Mouse (Mus musculus) cerebellum, adult 2 months (tissue): ENCODE measurements around the gene Zfp142. TPM values are rescaled to one million over a fixed set of nuclear protein-coding genes. Genes with fewer than 3 reads are reported as not detected.

Experiments
- DNase-seq, 2 experiments: peaks; one replicate each; pipeline ENCODE4 v3.0.0; 2021
- H3K27ac ChIP-seq: fragments of 200-500 bp; 2 replicates; pipeline ENCODE4 v1.5.1; 2012; ENCODE audit warnings: low read length, control low read depth, inconsistent platforms; ENCODE audit not compliant: insufficient read depth
- H3K27me3 ChIP-seq: fragments of 200-500 bp; 2 replicates; pipeline ENCODE4 v1.6.1; 2012; ENCODE audit warnings: inconsistent platforms, mild to moderate bottlenecking, low read length, moderate library complexity; ENCODE audit not compliant: control insufficient read depth, insufficient read depth
- H3K4me1 ChIP-seq: fragments of 200-500 bp; 2 replicates; pipeline ENCODE4 v1.6.1; 2011; ENCODE audit warnings: low read length; ENCODE audit not compliant: control insufficient read depth, insufficient read depth
- H3K4me3 ChIP-seq: fragments of 200-500 bp; replicated peaks from 2 replicates; pipeline ENCODE3; 2011; ENCODE audit warnings: mild to moderate bottlenecking, low read depth, low read length, control low read depth; ENCODE audit not compliant: insufficient read depth
- CTCF ChIP-seq: fragments of 200-500 bp; IDR thresholded peaks from 2 replicates; pipeline ENCODE4 v1.5.1; 2011; ENCODE audit warnings: low read depth, mild to moderate bottlenecking, control low read depth, low read length, moderate library complexity, borderline replicate concordance; ENCODE audit not compliant: insufficient read depth
- POLR2A ChIP-seq: fragments of 200-500 bp; IDR thresholded peaks from 2 replicates; pipeline ENCODE4 v1.6.1; 2011; ENCODE audit warnings: low read length, control low read depth, borderline replicate concordance; ENCODE audit not compliant: insufficient read depth
- WGBS: fragments of 180-500 bp; shearing (Covaris S2); methylation state at CpG from one replicate; pipeline ENCODE4 v1.1.7; 2018; 5-methylcytosine and 5-hydroxymethylcytosine counted together
- polyA plus RNA-seq: library from polyadenylated mRNA; depleted of rRNA; stranded (reverse); fragments of >200 nt; gene quantifications from 2 replicates; pipeline ENCODE4 v1.2.3, GENCODE M21; 2012

Gene Zfp142
- polyA plus RNA-seq, 1 experiment, result 26.8 TPM

DNA sequence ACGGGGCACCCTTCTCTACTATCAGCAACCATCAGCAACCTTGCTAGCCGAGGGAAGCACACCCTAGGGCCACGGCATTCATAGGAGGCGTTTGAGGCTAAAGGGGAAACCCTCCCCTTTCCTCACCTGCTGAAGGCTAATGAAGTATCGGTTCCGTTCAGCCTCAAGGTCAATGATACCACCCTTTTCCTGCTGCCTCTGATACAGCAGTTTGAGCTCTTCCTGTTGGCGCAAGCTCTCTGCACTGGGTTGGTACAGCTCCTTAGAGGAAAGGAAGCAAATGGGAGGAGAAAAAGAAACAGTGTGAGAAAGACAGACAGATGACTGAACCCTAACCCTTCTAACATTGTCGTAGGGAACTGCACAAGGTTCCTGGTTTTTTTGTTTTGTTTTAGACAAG is 6.4 kb upstream of the Zfp142 start:
- Histone ChIP-seq H3K4me3 (no peak overlapping the region), H3K27ac (no peak overlapping the region), H3K27me3 (no peaks in the 10 kb centered on the region), H3K4me1 (no peaks in the 10 kb centered on the region)
- TF ChIP-seq POLR2A (no peak), CTCF (no peak)
- no peak for DNase-seq
- 89% methylated on average over 8 of the region's 8 CpGs for WGBS

DNA sequence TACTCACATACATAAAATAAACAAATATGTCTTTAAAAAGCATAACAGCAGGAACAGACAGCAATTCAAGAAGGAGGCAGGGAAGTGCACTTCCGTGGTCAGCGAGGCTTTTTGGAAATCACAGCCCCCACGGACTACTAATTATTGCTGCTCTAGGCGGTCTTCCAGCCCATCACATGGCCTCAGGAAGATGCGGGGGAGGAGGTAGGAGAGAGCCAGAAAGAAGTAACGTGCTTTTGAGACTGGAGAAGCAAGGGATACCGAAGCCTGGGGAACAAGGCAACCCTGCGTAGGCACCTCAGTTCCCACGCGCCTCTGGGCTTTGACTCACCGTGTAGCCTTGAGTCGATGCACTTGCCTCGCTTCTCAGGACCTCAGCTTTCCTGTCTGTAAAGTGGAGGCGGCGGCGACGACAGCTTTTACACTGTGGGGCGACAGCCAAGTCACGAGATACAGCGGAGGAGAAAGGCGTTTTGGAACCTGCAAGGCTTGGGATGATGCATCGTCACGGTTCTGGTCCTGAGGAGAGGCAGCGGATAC is 743 bp downstream of the Zfp142 start:
- Histone ChIP-seq H3K4me3 (peak overlapping the region; percentile 90), H3K27ac (peak overlapping the region; percentile 57), H3K4me1 (peaks cover 3% of the 10 kb centered on the region; the same call in 1 of the 2 replicates), H3K27me3 (no peaks in the 10 kb centered on the region)
- no peak for DNase-seq
- 1% methylated on average over 24 of the region's 24 CpGs for WGBS
- TF ChIP-seq CTCF (no peak), POLR2A (no peak)

DNA sequence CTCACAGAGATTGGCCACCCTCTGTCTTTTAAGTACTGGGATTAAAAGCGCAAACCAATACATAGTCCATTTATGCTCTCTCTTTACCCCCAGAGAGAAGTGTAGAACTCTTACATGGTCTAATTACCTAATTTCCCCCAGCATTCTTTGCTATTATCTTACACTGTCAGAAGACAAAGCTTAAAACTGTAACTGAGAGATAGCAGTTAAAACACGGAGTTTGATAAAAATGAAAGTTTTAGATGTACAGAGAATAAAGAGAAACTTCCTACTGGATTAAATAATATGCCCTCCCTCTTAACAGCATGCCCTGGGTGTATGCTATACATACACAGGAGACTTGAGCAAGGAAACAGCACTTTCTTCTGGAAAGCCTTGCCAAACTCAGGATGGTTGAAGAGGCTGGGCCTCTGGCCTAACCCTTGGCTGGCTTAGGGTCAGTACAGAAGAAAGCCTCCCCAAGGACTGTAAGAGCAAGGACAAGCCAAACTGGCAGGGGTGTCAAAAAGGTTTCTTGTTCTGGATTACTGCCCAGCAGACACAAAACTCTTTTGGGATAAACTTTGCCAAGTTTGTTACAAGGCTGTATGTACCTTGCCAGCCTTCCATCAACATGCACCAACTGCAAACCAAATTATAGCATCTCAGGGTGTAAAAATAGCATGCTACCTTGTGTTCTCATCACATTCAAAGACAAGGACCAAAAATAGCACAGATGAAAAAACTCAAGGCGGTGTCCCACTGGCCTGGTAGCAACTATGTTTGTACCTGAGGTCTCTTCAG is 3.2 kb downstream of the Zfp142 start:
- TF ChIP-seq POLR2A, result no peak
- no peak for TF ChIP-seq CTCF
- peaks cover 3% of the 10 kb centered on the region; the same call in 1 of the 2 replicates for H3K4me1 ChIP-seq
- WGBS, result 65% methylated on average over 3 of the region's 3 CpGs
- no peak overlapping the region for H3K4me3 ChIP-seq
- H3K27ac ChIP-seq, result no peak overlapping the region
- H3K27me3 ChIP-seq, result no peaks in the 10 kb centered on the region
- DNase-seq, result peak in 1 of 2 experiments; percentile 21

DNA sequence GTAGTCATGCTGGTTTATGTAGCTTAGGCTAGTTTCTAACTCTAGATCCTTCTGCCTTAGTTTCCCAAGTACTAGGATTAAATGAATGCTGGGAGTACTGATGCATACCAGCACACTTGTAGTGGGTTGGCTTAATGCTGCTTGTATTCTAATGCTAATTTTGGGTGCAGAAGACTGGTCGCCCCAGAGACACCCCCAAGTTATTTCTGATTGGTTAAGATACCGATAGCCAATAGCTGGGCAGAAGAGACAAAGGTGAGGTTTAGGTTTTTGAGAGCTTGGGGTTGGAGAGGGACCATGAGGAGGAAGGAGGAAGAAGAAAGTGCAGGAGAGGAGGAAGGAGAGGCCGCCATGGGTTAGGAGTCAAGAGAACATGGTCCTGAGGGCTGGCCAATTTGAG is 5.4 kb downstream of the Zfp142 start:
- H3K27ac ChIP-seq, result no peak overlapping the region
- WGBS, result 80% methylated on average over 3 of the region's 3 CpGs
- H3K4me1 ChIP-seq, result peaks cover 3% of the 10 kb centered on the region; the same call in 1 of the 2 replicates
- H3K27me3 ChIP-seq, result no peaks in the 10 kb centered on the region
- DNase-seq, result no peak
- no peak overlapping the region for H3K4me3 ChIP-seq
- TF ChIP-seq POLR2A (no peak), CTCF (no peak)

DNA sequence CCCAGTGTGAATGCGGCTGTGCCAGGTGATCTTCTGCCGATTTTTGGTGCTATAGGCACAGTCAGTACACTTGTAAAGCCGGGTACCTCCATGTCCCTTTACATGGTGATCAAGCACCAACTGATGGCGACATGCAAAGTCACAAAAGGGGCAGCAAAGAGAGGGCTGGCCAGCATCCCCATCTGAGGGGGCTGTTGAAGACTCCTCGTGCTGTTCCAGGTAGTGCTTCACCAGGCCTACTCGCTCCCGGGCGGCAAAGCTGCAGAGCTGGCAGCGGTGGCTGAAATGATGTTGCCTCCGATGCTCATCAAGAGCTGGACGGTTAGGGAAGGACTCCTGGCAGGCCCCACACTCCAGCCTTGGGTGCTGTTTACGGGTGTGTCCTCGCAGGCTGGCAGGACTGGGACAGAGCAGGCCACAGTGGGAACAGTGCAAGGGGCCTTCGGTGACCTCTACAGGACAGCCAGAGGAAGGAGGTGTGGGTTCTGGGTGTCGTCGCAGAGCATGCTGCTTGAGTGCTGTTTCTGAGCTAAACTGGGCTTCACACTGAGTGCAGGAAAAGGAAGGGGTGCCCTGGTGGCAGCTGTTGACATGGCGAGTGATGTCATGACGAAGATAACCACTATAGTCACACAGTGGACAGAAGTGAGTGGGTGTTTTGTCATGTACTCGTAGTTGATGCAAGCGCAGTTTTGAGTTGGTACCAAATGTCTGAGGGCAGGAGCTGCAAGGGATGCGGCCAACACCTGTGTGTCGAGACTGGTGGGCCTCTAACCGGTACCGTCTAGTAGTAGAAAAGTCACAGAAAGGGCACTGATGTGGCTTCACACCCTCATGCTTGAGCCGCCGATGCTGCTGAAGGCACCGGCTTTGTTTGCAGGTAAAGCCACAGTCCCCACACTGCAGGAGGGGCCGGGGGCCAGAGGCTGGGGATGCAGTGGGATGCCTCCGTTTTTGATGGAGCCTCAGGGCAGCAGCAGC is 18.0 kb downstream of the Zfp142 start:
- Histone ChIP-seq H3K4me1 (no peaks in the 10 kb centered on the region), H3K4me3 (no peak overlapping the region), H3K27ac (no peak overlapping the region), H3K27me3 (no peaks in the 10 kb centered on the region)
- 88% methylated on average over 29 of the region's 29 CpGs for WGBS
- no peak for DNase-seq
- TF ChIP-seq CTCF (peak; percentile 17; the same call in 1 of the 2 replicates), POLR2A (no peak)

DNA sequence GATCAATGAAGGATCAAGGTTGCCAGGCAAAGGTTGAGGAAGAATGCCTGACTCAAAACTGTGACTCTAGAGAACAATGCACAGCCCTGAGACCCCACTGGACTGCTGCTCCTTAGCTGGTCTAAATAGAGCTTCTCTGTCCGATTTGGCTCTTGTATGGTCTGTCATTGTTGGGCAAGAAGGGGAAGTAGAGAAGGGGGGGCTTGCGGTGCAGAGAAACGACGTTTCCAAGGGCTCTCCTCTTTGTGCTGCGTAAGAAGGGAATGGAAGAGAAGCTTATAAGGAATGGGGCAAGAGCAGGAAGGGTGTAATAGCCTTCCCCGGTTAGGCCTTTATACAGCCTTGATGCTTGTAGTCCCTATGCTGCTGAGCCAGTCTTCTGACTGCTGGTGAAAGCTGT is 22.2 kb downstream of the Zfp142 start:
- no peak overlapping the region for H3K27ac ChIP-seq
- H3K4me1 ChIP-seq, result no peaks in the 10 kb centered on the region
- DNase-seq, result no peak
- 51% methylated on average over 6 of the region's 6 CpGs for WGBS
- no peak overlapping the region for H3K4me3 ChIP-seq
- TF ChIP-seq POLR2A (no peak), CTCF (no peak)
- no peaks in the 10 kb centered on the region for H3K27me3 ChIP-seq

DNA sequence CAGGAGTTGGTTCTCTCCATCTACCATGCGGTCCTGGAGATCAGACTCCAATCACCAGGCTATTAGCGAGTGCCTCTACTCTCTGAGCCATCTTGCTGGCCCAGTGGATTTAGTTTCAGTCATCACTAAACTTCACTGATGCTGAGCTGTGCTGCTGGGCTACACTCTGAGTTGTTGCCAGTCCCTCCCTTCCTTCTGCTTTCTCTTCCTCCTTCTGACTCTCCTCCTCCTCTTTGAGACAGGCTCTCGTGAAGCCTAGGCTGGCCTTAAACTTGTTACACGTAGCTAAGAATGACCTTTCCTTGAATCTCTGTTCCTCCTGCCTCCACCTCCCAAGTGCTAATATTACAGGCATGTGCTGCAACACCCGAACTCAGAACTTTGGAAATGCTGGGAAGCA is 29.0 kb downstream of the Zfp142 start:
- no peak overlapping the region for H3K4me3 ChIP-seq
- WGBS, result 92% methylated on average over 5 of the region's 5 CpGs
- TF ChIP-seq CTCF (no peak), POLR2A (no peak)
- no peak overlapping the region for H3K27ac ChIP-seq
- H3K27me3 ChIP-seq, result no peaks in the 10 kb centered on the region
- H3K4me1 ChIP-seq, result no peaks in the 10 kb centered on the region
- no peak for DNase-seq
